Mouse (Mus musculus) lung, embryonic 16.5 days (tissue): ENCODE results near the gene Cib2. TPM values are rescaled to one million over a fixed set of nuclear protein-coding genes. Genes with fewer than 3 reads are reported as not detected.
"Not testable (repeated sequence)": the region's sequence is repeated elsewhere in the genome, so short reads cannot be mapped to it uniquely, and the experiment has no call there.

Source experiments
- ATAC-seq: fragments of 200-750 bp; cut with Nextera tagmentation; 2 replicates; pipeline ENCODE4 v1.8.0; 2017; ENCODE audit warnings: low read depth, mild to moderate bottlenecking, moderate library complexity
- H3K27ac ChIP-seq: fragments of 300-500 bp; sonication (generic); 2 replicates; pipeline ENCODE4 v1.5.1; 2014; ENCODE audit warnings: mild to moderate bottlenecking, control low read depth, low read length
- H3K27me3 ChIP-seq: fragments of 300-500 bp; sonication (generic); 2 replicates; pipeline ENCODE4 v1.6.1; 2014; ENCODE audit warnings: low read depth, low read length, mixed read lengths; ENCODE audit not compliant: control insufficient read depth, insufficient read depth
- H3K36me3 ChIP-seq: fragments of 300-500 bp; sonication (generic); 2 replicates; pipeline ENCODE4 v1.6.1; 2014; ENCODE audit warnings: low read length; ENCODE audit not compliant: control insufficient read depth, insufficient read depth
- H3K4me1 ChIP-seq: fragments of 300-500 bp; sonication (generic); replicated peaks from 2 replicates; pipeline ENCODE4 v1.6.1; 2014; ENCODE audit warnings: low read length, mixed read lengths; ENCODE audit not compliant: control insufficient read depth, insufficient read depth
- H3K4me2 ChIP-seq: fragments of 300-500 bp; sonication (generic); 2 replicates; pipeline ENCODE4 v1.6.1; 2014; ENCODE audit warnings: low read depth, low read length, control low read depth
- H3K4me3 ChIP-seq: fragments of 300-500 bp; sonication (generic); 2 replicates; pipeline ENCODE4 v1.5.1; 2014; ENCODE audit warnings: mild to moderate bottlenecking, low read length, control low read depth
- H3K9ac ChIP-seq: fragments of 300-500 bp; sonication (generic); 2 replicates; pipeline ENCODE4 v1.6.1; 2014; ENCODE audit warnings: low read length, control low read depth
- H3K9me3 ChIP-seq: fragments of 300-500 bp; sonication (generic); 2 replicates; pipeline ENCODE4 v1.6.1; 2016; ENCODE audit warnings: low read length; ENCODE audit not compliant: control insufficient read depth
- WGBS: fragments of 180-500 bp; shearing (Covaris S2); extraction: QIAGEN DNeasy Blood & Tissue Kit; methylation state at CpG from one replicate; pipeline ENCODE4 v1.1.7; 2014; 5-methylcytosine and 5-hydroxymethylcytosine counted together
- polyA plus RNA-seq: library from polyadenylated mRNA; unstranded; fragments of >200 nt; fragmentation: Nextera tagmentation; extraction: Ambion mirVana; gene quantifications from 2 replicates; pipeline ENCODE4 v1.2.1, GENCODE M21; 2015

Cib2 gene
- polyA plus RNA-seq, 1 experiment from 2014 or later: 10.2 TPM

DNA sequence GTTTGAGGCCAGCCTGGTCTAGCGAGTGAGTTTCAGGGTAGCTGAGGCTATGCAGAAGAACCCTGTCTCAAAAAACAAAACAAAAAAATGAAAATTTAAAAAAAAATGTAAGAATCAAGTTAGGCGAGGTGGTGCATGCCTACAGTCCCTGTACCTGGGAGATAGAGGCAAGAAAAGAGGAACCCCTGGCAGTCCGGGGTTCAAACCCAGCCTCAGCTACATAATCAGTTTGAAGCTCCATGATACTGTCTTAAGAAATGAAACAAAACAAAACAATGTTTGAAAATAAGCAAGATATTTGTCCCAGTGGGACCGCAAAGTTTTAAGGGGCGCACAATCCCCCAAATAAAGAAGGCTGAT lies 25.8 kb upstream of the Cib2 start:
- no peak overlapping the region for H3K27ac ChIP-seq
- peaks cover 2% of the 10 kb centered on the region for H3K36me3 ChIP-seq
- WGBS: 30% methylated on average over 5 of the region's 5 CpGs
- ATAC-seq: no peak
- H3K9ac ChIP-seq: peak overlapping the region; percentile 51
- H3K4me1 ChIP-seq: peaks cover 10% of the 10 kb centered on the region
- no peaks in the 10 kb centered on the region for H3K27me3 ChIP-seq
- H3K4me2 ChIP-seq: peak overlapping the region; percentile 79
- peak overlapping the region; percentile 77 for H3K4me3 ChIP-seq
- no peaks in the 10 kb centered on the region for H3K9me3 ChIP-seq

DNA sequence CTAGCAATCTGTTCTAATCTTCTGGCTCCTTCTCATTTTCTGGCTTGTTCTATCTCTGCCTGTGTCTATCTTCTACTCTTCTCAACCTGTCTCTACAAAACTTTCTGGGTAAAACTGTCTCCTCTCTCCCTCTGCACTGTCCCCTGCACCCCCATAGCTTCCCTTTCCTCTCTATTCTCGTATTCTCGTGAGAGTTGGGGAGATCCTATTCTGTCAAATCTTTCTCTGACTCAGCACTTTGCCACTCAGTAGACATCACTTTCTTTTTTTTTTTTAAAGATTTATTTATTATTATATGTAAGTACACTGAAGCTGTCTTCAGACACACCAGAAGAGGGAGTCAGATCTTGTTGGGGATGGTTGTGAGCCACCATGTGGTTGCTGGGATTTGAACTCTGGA lies 24.1 kb upstream of the Cib2 start:
- ATAC-seq, H3K9ac ChIP-seq, H3K4me3 ChIP-seq: not testable (repeated sequence)

DNA sequence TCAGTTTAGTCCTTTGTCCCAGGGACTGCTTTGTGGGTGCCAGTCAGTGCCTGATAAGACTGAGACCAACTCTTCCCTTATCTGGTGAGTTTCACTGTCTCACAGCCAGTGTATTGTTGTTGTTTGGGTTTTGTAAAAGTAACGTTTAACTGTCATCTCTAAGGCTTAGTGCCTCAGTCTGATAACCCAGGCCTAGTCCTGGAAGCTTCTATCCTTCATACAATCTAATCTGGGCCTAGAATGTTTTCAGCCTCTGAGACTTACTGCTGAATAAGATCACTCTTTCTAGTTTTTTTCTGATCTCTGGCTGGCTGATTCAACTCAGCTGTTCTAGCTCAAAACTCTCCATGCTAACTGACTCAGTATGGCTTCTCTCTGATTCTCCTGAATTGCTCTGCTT lies 23.7 kb upstream of the Cib2 start:
- Histone ChIP-seq H3K27me3 (no peaks in the 10 kb centered on the region), H3K36me3 (no peaks in the 10 kb centered on the region), H3K4me1 (peaks cover 10% of the 10 kb centered on the region), H3K27ac (no peak overlapping the region), H3K9ac (no peak overlapping the region), H3K9me3 (no peaks in the 10 kb centered on the region), H3K4me2 (no peak overlapping the region), H3K4me3 (no peak overlapping the region)
- 29% methylated on average over 1 of the region's 1 CpGs for WGBS
- ATAC-seq: no peak

More for the DNA sequence above, 24.1 kb upstream of the Cib2 start:
- not testable (repeated sequence) for H3K36me3 ChIP-seq, H3K4me2 ChIP-seq, H3K4me1 ChIP-seq, H3K27ac ChIP-seq, H3K27me3 ChIP-seq, H3K9me3 ChIP-seq
- WGBS: 61% methylated on average over 2 of the region's 2 CpGs

DNA sequence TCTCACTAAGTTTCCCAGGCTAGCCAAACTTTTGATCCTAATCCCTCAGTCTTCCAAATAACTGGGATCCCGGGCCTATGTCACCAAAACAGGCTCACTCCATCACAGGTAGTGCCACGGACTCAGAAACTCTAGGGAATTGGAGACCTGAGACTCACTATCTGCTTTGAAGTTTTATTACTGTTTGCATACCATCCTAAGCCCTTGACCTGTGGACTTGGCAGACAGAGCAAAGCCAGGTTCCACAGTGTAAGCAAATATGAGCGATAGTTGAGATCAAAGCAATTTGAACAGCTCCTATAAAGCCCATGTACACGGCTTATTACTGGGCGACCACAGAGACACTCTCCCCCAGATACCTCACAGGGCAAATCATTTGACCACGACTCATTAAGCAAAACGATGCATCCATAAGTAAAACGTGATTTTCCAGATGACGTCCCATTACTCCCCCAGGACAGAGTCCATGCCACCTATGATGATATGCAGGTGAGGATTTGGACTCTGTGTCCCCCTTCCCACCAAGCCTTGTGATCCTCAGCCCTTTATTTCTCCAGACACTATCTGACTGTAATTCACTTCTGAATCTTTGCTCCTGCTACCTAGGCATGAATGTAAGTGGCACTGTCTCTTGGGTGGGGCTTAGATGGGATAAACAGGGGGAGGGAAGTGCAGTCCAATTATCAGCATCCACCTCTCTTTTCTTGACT lies 11.3 kb upstream of the Cib2 start:
- Histone ChIP-seq H3K4me1 (no peaks in the 10 kb centered on the region), H3K9me3 (no peaks in the 10 kb centered on the region), H3K4me3 (no peak overlapping the region)

DNA sequence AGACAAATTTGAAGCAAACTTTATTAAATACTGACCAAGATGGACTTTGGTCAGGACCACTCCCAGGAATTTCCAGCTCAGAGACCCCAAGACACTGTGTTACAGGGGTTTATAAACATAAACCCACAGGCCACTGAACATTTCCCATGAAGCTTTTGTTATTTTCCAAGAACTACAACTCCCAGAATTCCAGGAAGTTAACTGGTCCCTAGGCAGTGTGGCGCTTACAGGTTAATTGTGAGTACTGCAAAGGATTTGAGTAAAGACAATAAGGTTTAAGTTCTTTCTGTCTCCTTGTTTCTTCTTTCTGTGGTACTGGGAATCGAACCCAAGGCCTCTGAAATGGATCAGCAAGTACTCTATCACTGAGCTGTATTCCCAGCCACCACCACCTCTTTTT lies 8.7 kb upstream of the Cib2 start:
- WGBS: 45% methylated on average over 2 of the region's 2 CpGs
- H3K9ac ChIP-seq: no peak overlapping the region
- H3K27ac ChIP-seq: no peak overlapping the region
- H3K4me1 ChIP-seq: no peaks in the 10 kb centered on the region
- no peak overlapping the region for H3K4me2 ChIP-seq
- no peak for ATAC-seq
- H3K36me3 ChIP-seq: no peaks in the 10 kb centered on the region
- no peaks in the 10 kb centered on the region for H3K9me3 ChIP-seq
- no peaks in the 10 kb centered on the region for H3K27me3 ChIP-seq
- H3K4me3 ChIP-seq: no peak overlapping the region

More for the DNA sequence above, 11.3 kb upstream of the Cib2 start:
- Histone ChIP-seq H3K9ac (no peak overlapping the region), H3K4me2 (no peak overlapping the region), H3K27me3 (no peaks in the 10 kb centered on the region), H3K36me3 (no peaks in the 10 kb centered on the region), H3K27ac (no peak overlapping the region)
- ATAC-seq: no peak
- 30% methylated on average over 9 of the region's 9 CpGs for WGBS

DNA sequence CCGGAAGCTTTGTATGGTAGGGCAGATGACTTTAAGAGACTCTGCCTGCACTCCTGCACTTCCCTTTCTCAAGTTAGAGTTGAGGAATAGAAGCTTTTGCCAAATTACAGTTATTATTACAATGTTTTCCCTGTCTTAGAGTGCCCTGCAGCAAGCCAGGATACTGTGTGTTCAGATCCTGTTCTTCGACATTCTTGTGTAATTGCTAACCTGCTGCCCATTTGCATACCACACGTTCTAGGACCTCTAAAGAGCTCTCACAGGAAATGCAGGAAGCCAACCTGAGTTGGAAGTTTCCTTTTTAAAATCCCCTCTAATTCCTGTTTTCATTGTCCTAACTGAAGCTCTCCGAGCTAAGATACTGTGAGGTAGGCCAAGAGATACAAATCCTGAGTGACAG lies 6.9 kb upstream of the Cib2 start:
- peak; percentile 85 for ATAC-seq
- H3K4me3 ChIP-seq: no peak overlapping the region
- no peak overlapping the region for H3K9ac ChIP-seq
- H3K27ac ChIP-seq: peak overlapping the region; percentile 74
- 33% methylated on average over 4 of the region's 4 CpGs for WGBS
- no peaks in the 10 kb centered on the region for H3K27me3 ChIP-seq
- no peak overlapping the region for H3K4me2 ChIP-seq
- no peaks in the 10 kb centered on the region for H3K36me3 ChIP-seq
- H3K4me1 ChIP-seq: no peaks in the 10 kb centered on the region
- H3K9me3 ChIP-seq: no peaks in the 10 kb centered on the region

DNA sequence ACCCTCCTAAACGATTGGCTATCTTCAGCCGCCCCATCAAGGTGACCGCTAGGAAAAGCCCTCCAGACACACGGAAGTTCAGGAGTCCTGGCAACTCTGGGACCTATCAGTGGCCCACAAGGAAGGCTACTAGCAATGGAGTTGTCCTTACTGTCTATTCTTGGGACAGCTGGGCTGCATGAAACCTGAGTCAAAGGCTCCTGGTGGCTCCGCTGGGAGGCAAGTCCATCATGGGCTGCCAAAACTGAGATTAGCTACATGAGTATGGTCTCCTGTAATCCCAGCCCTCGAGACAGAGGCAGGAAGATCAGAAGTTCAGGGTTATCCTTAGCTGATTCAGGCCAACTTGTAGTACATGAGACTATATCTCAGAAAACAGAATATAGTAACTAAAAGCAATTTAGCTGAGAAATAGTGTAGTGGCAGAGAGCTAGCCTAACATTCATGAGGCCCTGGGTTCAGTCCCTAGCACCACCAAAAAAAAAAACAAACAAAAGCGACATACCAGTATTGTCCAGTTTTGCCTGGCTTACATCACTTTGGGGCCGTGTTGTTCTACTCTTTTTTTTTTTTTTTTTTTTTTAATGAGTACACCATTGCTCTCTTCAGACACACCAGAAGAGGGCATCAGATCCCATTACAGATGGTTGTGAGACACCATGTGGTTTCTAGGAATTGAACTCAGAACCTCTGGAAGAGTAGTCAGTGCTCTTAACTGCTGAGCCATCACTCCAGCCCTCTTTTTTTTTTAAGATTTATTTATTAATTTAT lies 998 bp upstream of the Cib2 start:
- H3K4me2 ChIP-seq: no peak overlapping the region
- no peak overlapping the region for H3K9ac ChIP-seq
- peaks cover 2% of the 10 kb centered on the region; the same call in 1 of the 2 replicates for H3K27me3 ChIP-seq
- H3K9me3 ChIP-seq: no peaks in the 10 kb centered on the region
- no peak overlapping the region for H3K27ac ChIP-seq
- H3K4me1 ChIP-seq: no peaks in the 10 kb centered on the region; the same call in 1 of the 2 replicates
- no peaks in the 10 kb centered on the region for H3K36me3 ChIP-seq
- WGBS: 88% methylated on average over 8 of the region's 8 CpGs
- no peak overlapping the region for H3K4me3 ChIP-seq
- no peak for ATAC-seq

DNA sequence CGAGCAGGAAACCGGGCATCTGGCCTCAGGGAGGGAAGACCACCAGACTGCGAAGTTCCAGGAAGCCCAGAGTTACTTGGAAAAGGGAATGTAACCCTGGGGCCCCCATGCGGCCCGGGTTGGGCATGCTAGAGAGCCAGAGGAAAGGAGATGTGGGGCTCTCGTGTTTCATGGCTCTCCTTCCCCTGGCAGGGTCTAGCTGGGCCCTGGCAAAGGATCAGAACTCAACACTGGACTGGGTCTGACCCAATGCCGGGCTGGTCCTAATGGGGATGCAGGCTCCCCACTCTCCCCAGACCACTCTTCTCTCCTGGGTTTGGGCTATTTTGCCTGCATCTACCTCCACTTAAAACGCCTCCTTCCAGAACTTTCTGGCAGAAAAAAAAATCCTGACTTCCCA lies 1.3 kb downstream of the Cib2 start:
- H3K27ac ChIP-seq: no peak overlapping the region
- H3K27me3 ChIP-seq: peaks cover 2% of the 10 kb centered on the region; the same call in 1 of the 2 replicates
- H3K9me3 ChIP-seq: no peaks in the 10 kb centered on the region
- WGBS: 70% methylated on average over 8 of the region's 8 CpGs
- H3K4me1 ChIP-seq: no peaks in the 10 kb centered on the region; the same call in 1 of the 2 replicates
- H3K4me3 ChIP-seq: no peak overlapping the region
- no peak for ATAC-seq
- no peaks in the 10 kb centered on the region for H3K36me3 ChIP-seq
- no peak overlapping the region for H3K9ac ChIP-seq
- H3K4me2 ChIP-seq: no peak overlapping the region

DNA sequence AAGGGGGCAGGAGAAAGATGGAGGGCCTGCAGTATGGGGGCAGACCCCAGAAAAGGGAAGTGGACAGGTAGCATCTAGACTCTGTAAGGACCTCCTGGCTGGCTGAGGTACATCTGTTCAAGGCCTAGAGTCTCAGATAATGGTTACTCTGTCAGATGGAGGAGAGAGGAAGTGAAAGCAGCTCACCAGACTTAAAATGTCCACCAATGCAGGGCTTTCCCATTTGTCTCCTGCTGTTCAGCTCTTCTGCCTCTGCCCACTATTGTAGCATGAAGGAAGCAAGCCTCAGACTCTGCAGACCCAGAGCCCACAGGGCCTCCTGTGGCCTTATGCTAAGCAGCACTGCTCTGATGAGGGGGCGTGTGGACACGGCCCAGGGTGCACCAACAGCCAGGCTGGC lies 5.0 kb downstream of the Cib2 start:
- no peak overlapping the region for H3K4me3 ChIP-seq

More for the DNA sequence above, 5.0 kb downstream of the Cib2 start:
- H3K27ac ChIP-seq: no peak overlapping the region
- H3K9me3 ChIP-seq: no peaks in the 10 kb centered on the region
- H3K36me3 ChIP-seq: no peaks in the 10 kb centered on the region
- H3K4me2 ChIP-seq: no peak overlapping the region
- no peak overlapping the region for H3K9ac ChIP-seq
- H3K4me1 ChIP-seq: no peaks in the 10 kb centered on the region; the same call in 1 of the 2 replicates
- no peak for ATAC-seq
- 69% methylated on average over 2 of the region's 2 CpGs for WGBS
- H3K27me3 ChIP-seq: peaks cover 2% of the 10 kb centered on the region; the same call in 1 of the 2 replicates
